Mouse (Mus musculus): ENCODE results near the gene Myf5. TPM values are rescaled to one million over a fixed set of nuclear protein-coding genes. Genes with fewer than 3 reads are reported as not detected.

Myf5 gene
- polyA plus RNA-seq, 1 experiment from 2014 or later: 0.21 TPM

- Histone ChIP-seq H3K9ac (replicated peaks; ENCODE audit: low read depth) (no peak overlapping the region), H3K4me2 (replicated peaks; ENCODE audit: low read depth, low read length) (no peak overlapping the region), H3K9me3 (ENCODE audit: low read length) (no peaks in the 10 kb centered on the region), H3K27me3 (replicated peaks; ENCODE audit: insufficient read depth, low read length) (no peaks in the 10 kb centered on the region), H3K36me3 (ENCODE audit: insufficient read depth, low read length) (no peaks in the 10 kb centered on the region), H3K4me3 (ENCODE audit: low read depth, low read length) (no peak overlapping the region), H3K4me1 (ENCODE audit: insufficient read depth, low read depth, low read length) (no peaks in the 10 kb centered on the region), H3K27ac (ENCODE audit: low read length) (no peak overlapping the region)
- 80% methylated on average over 7 of the region's 7 CpGs for WGBS
- no peak for ATAC-seq
- TF ChIP-seq CTCF (IDR thresholded peaks at IDR 0.05) (no peak), EP300 (IDR thresholded peaks at IDR 0.05) (no peak)
- DNase-seq (ENCODE audit: low spot score): no peak
Measured at GRCm38 (mm10) chr10:107502193-107502592, 16.3 kb upstream of the Myf5 start.

DNA sequence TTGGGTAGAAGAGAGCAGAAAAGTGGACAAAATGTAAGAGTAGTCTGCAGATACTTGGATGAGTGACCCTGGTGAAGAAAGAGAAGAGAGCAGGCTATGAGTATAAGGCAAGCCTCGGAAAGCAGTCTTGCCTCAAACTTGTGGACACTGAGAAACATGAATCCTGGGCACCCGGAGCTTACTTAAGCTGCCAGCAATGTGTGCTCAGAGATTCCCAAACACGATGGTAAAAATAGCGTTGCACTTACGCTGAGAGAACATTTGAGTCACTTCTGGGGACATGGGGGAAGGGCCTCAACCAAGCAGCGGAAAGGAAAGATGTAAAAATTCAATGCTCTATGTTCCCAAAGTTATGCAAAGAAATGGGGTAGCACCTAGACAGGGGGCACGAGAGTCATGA is 13.7 kb upstream of the Myf5 start:
- peak; percentile 21 for DNase-seq (ENCODE audit: low spot score)
- peak; percentile 41 for ATAC-seq
- H3K4me3 ChIP-seq (ENCODE audit: low read depth, low read length): no peak overlapping the region
- H3K9me3 ChIP-seq (ENCODE audit: low read length): no peaks in the 10 kb centered on the region
- no peaks in the 10 kb centered on the region for H3K27me3 ChIP-seq (replicated peaks; ENCODE audit: insufficient read depth, low read length)
- H3K9ac ChIP-seq (replicated peaks; ENCODE audit: low read depth): no peak overlapping the region
- no peak for TF ChIP-seq EP300 (IDR thresholded peaks at IDR 0.05)
- no peak for TF ChIP-seq CTCF (IDR thresholded peaks at IDR 0.05)
- no peak overlapping the region for H3K27ac ChIP-seq (ENCODE audit: low read length)
- no peak overlapping the region for H3K4me2 ChIP-seq (replicated peaks; ENCODE audit: low read depth, low read length)
- H3K4me1 ChIP-seq (ENCODE audit: insufficient read depth, low read depth, low read length): no peaks in the 10 kb centered on the region
- WGBS: 61% methylated on average over 7 of the region's 7 CpGs
- H3K36me3 ChIP-seq (ENCODE audit: insufficient read depth, low read length): no peaks in the 10 kb centered on the region

DNA sequence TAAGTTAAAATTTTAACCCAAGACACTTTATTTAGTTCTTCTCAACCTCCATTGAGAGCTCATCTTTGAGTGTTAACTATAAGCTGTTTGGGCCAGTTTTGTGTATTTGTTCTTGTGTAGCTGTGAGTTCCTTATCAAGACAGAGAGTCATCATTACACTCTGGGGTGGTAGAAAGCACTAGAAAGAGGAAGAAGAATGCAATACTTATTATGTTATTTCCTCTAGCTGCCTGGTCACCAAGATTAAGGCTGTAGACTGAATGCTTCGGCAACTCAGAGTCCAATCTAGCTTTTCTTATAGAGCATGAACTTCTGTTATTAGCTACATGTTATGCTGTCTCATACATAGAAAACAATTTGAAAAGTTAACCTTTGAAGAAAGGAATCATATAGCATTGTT is 10.5 kb upstream of the Myf5 start:
- Histone ChIP-seq H3K27me3 (replicated peaks; ENCODE audit: insufficient read depth, low read length) (no peaks in the 10 kb centered on the region), H3K4me3 (ENCODE audit: low read depth, low read length) (no peak overlapping the region), H3K4me2 (replicated peaks; ENCODE audit: low read depth, low read length) (no peak overlapping the region), H3K9me3 (ENCODE audit: low read length) (no peaks in the 10 kb centered on the region), H3K36me3 (ENCODE audit: insufficient read depth, low read length) (no peaks in the 10 kb centered on the region), H3K9ac (replicated peaks; ENCODE audit: low read depth) (no peak overlapping the region), H3K27ac (ENCODE audit: low read length) (no peak overlapping the region), H3K4me1 (ENCODE audit: insufficient read depth, low read depth, low read length) (no peaks in the 10 kb centered on the region)
- ATAC-seq (no peak), DNase-seq (ENCODE audit: low spot score) (no peak)
- 62% methylated on average over 1 of the region's 1 CpGs for WGBS
- TF ChIP-seq EP300 (IDR thresholded peaks at IDR 0.05) (no peak), CTCF (IDR thresholded peaks at IDR 0.05) (no peak)

GRCm38 (mm10) chr10:107494568-107494967 is 8.6 kb upstream of the Myf5 start, which contains the start of gene Myf6:
Myf6 (minus strand) TSS chr10:107494737.
- H3K9me3 ChIP-seq (ENCODE audit: low read length): no peaks in the 10 kb centered on the region
- H3K9ac ChIP-seq (replicated peaks; ENCODE audit: low read depth): no peak within 1 kb of the TSS
- H3K27me3 ChIP-seq (replicated peaks; ENCODE audit: insufficient read depth, low read length): no peaks in the 10 kb centered on the region
- TF ChIP-seq CTCF (IDR thresholded peaks at IDR 0.05) (no peak), EP300 (IDR thresholded peaks at IDR 0.05) (no peak)
- no peak for ATAC-seq
- peak within 1 kb of the TSS; percentile 21; the same call in 1 of the 2 replicates for H3K4me3 ChIP-seq (ENCODE audit: low read depth, low read length)
- WGBS: 91% methylated on average over 6 of the region's 6 CpGs
- DNase-seq (ENCODE audit: low spot score): no peak
- peak within 1 kb of the TSS; percentile 54 for H3K4me2 ChIP-seq (replicated peaks; ENCODE audit: low read depth, low read length)
- no peaks in the 10 kb centered on the region for H3K4me1 ChIP-seq (ENCODE audit: insufficient read depth, low read depth, low read length)
- no peaks in the 10 kb centered on the region for H3K36me3 ChIP-seq (ENCODE audit: insufficient read depth, low read length)
- H3K27ac ChIP-seq (ENCODE audit: low read length): no peak within 1 kb of the TSS

DNA sequence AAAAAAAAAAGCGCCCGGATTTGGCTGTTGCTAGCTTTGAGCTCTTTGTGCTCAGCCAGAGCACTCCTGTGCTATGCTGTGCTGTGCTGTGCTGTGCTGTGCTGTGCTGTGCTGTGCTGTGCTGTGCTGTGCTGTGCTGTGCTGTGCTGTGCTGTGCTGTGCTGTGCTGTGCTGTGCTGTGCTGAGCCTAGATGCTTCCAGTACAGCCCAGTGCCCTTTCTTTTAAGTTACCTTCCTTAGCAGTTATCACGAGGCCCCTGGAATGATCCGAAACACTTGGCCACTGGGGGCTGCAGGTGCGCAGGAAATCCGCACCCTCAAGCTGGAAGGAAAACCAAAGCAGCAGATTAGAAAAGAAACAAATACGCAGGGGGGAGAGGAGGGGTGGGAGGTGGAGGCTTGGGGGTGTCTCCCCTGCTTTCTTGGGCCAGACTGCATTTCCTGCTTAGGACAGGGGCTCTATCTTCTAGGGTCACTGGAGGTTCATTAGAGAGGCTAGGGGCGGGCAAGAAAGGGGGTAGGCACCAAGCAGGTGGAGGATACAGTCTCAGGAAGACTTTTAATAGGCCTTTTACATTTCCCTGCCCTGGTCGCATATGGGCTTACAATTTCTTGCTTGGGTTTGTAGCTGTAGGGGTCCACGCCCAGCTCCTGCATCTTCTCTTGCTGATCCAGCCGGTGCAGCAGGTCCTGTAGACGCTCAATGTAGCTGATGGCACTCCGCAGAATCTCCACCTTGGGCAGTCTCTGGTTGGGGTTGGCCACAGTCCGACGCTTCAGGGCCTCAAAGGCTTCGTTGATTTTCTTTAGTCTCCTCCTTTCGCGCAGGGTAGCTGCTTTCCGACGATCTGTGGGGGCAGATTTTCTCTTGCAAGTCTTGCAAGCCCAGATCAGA is 7.9 kb upstream of the Myf5 start:
- DNase-seq (ENCODE audit: low spot score): no peak
- Histone ChIP-seq H3K4me3 (ENCODE audit: low read depth, low read length) (peak overlapping the region; percentile 21; the same call in 1 of the 2 replicates), H3K9me3 (ENCODE audit: low read length) (no peaks in the 10 kb centered on the region), H3K9ac (replicated peaks; ENCODE audit: low read depth) (no peak overlapping the region), H3K4me1 (ENCODE audit: insufficient read depth, low read depth, low read length) (no peaks in the 10 kb centered on the region), H3K36me3 (ENCODE audit: insufficient read depth, low read length) (no peaks in the 10 kb centered on the region), H3K27me3 (replicated peaks; ENCODE audit: insufficient read depth, low read length) (no peaks in the 10 kb centered on the region), H3K27ac (ENCODE audit: low read length) (no peak overlapping the region), H3K4me2 (replicated peaks; ENCODE audit: low read depth, low read length) (peak overlapping the region; percentile 54)
- TF ChIP-seq EP300 (IDR thresholded peaks at IDR 0.05) (no peak), CTCF (IDR thresholded peaks at IDR 0.05) (no peak)
- ATAC-seq: no peak
- WGBS: 46% methylated on average over 20 of the region's 20 CpGs

DNA sequence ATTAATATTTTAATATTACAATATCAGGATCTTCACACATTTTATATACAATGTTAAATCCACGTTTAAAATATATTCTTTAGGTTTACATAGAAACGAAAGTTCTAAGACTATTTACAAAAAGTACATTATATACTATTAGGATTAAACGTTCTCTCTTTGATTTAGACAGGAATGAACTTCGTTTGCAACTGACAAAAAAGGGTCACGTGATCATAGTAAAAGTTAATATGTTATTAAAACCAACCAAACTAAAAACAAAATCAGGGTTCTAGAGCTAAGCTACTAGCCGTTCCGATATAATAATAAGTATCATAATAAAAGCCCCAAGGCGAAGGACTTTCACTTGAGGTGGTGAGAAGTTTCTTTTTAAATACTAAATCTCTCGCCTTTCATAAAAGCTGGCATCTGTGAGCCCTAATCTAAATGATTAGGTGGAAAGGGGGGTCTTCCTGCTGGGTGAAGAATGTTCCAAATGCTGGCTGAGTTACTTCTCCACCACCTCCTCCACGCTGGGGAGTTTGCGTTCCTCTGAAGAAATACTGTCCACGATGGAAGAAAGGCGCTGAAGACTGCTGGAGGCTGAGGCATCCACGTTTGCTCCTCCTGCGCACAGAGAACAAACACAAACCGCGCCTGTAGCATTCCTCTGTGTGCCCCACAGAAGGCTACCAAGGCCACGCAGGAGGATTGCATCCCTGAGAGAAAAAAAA is 7.1 kb upstream of the Myf5 start:
- H3K4me3 ChIP-seq (ENCODE audit: low read depth, low read length): peak overlapping the region; percentile 21; the same call in 1 of the 2 replicates
- H3K27me3 ChIP-seq (replicated peaks; ENCODE audit: insufficient read depth, low read length): no peaks in the 10 kb centered on the region
- DNase-seq (ENCODE audit: low spot score) (no peak), ATAC-seq (no peak)
- H3K9ac ChIP-seq (replicated peaks; ENCODE audit: low read depth): no peak overlapping the region
- no peaks in the 10 kb centered on the region for H3K36me3 ChIP-seq (ENCODE audit: insufficient read depth, low read length)
- H3K4me2 ChIP-seq (replicated peaks; ENCODE audit: low read depth, low read length): peak overlapping the region; percentile 54
- TF ChIP-seq CTCF (IDR thresholded peaks at IDR 0.05) (no peak), EP300 (IDR thresholded peaks at IDR 0.05) (no peak)
- no peaks in the 10 kb centered on the region for H3K4me1 ChIP-seq (ENCODE audit: insufficient read depth, low read depth, low read length)
- WGBS: 21% methylated on average over 18 of the region's 18 CpGs
- no peaks in the 10 kb centered on the region for H3K9me3 ChIP-seq (ENCODE audit: low read length)
- no peak overlapping the region for H3K27ac ChIP-seq (ENCODE audit: low read length)
